ENCODE assay signal across 9 mouse cellular contexts in genomic region chr7:143123876-143124669, GRCm38 (mm10). TPM values are rescaled to one million over a fixed set of nuclear protein-coding genes. Genes with fewer than 3 reads are reported as not detected.
DNase-seq lines count a peak whose midpoint lies in the region; ATAC-seq and TF ChIP-seq lines count a peak whose summit lies in the region.
"Had no signal": no experiment of that assay in that cellular context is flagged by ENCODE, and none has a peak within 500 bp of the region (broad histone marks: within the 10 kb centered on the region; RNA-seq: fewer than 3 reads in every experiment).

No protein-coding gene starts in this region.

- H3K36me3 ChIP-seq in hindbrain, postnatal 0 days (ENCODE audit: insufficient read depth, low read length), result no peaks in the 10 kb centered on the region
- no peaks in the 10 kb centered on the region for H3K36me3 ChIP-seq in lung, embryonic 14.5 days (ENCODE audit: insufficient read depth)

- ATAC-seq in hindbrain, postnatal 0 days, result peak; percentile 70
- ATAC-seq in lung, embryonic 14.5 days (ENCODE audit: insufficient read depth), result peak; percentile 86

- no peak overlapping the region for H3K9ac ChIP-seq in hindbrain, postnatal 0 days (replicated peaks; ENCODE audit: low read length)
- H3K9ac ChIP-seq in lung, embryonic 14.5 days, result no peak overlapping the region

- H3K9me3 ChIP-seq in hindbrain, postnatal 0 days (ENCODE audit: low read length), result no peaks in the 10 kb centered on the region
- no peaks in the 10 kb centered on the region for H3K9me3 ChIP-seq in lung, embryonic 14.5 days (ENCODE audit: low read depth, low read length)
- H3K9me3 ChIP-seq: megakaryocyte, embryonic 14.5 days had no signal

- H3K4me3 ChIP-seq in hindbrain, postnatal 0 days (ENCODE audit: low read length), result no peak overlapping the region
- no peak overlapping the region for H3K4me3 ChIP-seq in lung, embryonic 14.5 days (ENCODE audit: low read depth, low read length)
- H3K4me3 ChIP-seq: megakaryocyte, embryonic 14.5 days had no signal

- no peak overlapping the region for H3K27ac ChIP-seq in hindbrain, postnatal 0 days
- peak overlapping the region; percentile 83 for H3K27ac ChIP-seq in lung, embryonic 14.5 days (ENCODE audit: low read depth)

- TF ChIP-seq POLR2A in brain, embryonic 14.5 days (IDR thresholded peaks at IDR 0.05; ENCODE audit: borderline replicate concordance, extremely low read depth, insufficient read depth, insufficient read length, poor library complexity, severe bottlenecking), result no peak

- peak; percentile 25 for DNase-seq in 3134 (ENCODE audit: extremely low read depth, insufficient read length, low spot score)
- DNase-seq in brain, embryonic 14.5 days (ENCODE audit: low read depth), result peak; percentile 65
- peak; percentile 44 to 73 for DNase-seq in gastrocnemius, adult 8-10 months (ENCODE audit: low spot score in 2 of 2)
- peak; percentile 72 for DNase-seq in hindbrain, postnatal 0 days (ENCODE audit: low spot score)
- DNase-seq in lung, embryonic 14.5 days, result peak; percentile 75
- no peak for DNase-seq in thymus, postnatal 10 days (ENCODE audit: low spot score in 2 of 2)
- DNase-seq in left cerebral cortex, adult 11 months (ENCODE audit: low spot score), result no peak
- DNase-seq in left cerebral cortex, adult 8-10 months (ENCODE audit: low spot score in 2 of 2), result no peak

- 0 out of 2 replicates have a peak, but pooled peaks cover 6% of the 10 kb centered on the region for H3K4me1 ChIP-seq in hindbrain, postnatal 0 days (ENCODE audit: insufficient read depth, low read length)
- peaks cover 11% of the 10 kb centered on the region for H3K4me1 ChIP-seq in lung, embryonic 14.5 days (ENCODE audit: insufficient read depth)

- no peaks in the 10 kb centered on the region for H3K27me3 ChIP-seq in hindbrain, postnatal 0 days (ENCODE audit: insufficient read depth, low read length)
- no peaks in the 10 kb centered on the region for H3K27me3 ChIP-seq in lung, embryonic 14.5 days (ENCODE audit: insufficient read depth, low read length)

- WGBS in hindbrain, postnatal 0 days, result 13% methylated on average over 6 of the region's 6 CpGs
- 11% methylated on average over 6 of the region's 6 CpGs for WGBS in lung, embryonic 14.5 days

- H3K4me2 ChIP-seq in hindbrain, postnatal 0 days (ENCODE audit: low read depth, low read length), result no peak overlapping the region
- no peak overlapping the region for H3K4me2 ChIP-seq in lung, embryonic 14.5 days

- no peak for TF ChIP-seq CTCF in brain, embryonic 14.5 days (IDR thresholded peaks at IDR 0.05; ENCODE audit: borderline replicate concordance, extremely low read depth, insufficient read depth, insufficient read length)
- no peak for TF ChIP-seq CTCF in hindbrain, postnatal 0 days (IDR thresholded peaks at IDR 0.05; ENCODE audit: low read depth)
- no peak for TF ChIP-seq CTCF in lung, embryonic 14.5 days (IDR thresholded peaks at IDR 0.05; ENCODE audit: low read depth)

RNA-seq across cellular contexts. Expression of gene Kcnq1, which starts 17.9 kb away (rescaled TPM):
- 0.95 and 1.2 TPM in 2 replicates for polyA plus RNA-seq in brain, embryonic 14.5 days (2012; rRNA removed)
- under 1 TPM; 0.20 to 0.48 (median 0.34) TPM for total RNA-seq in gastrocnemius, adult 8-10 months (2022)
- total RNA-seq in hindbrain, postnatal 0 days (2014; rRNA removed), result 1.2 and 1.9 TPM in 2 replicates
- 1.1 and 1.4 TPM in 2 replicates for polyA plus RNA-seq in hindbrain, postnatal 0 days (2015; fragmentation: Nextera tagmentation; extraction: Ambion mirVana)
- polyA plus RNA-seq in lung, embryonic 14.5 days (2014; fragmentation: Nextera tagmentation; extraction: Ambion mirVana), result 5.3 and 6.5 TPM in 2 replicates
- total RNA-seq in left cerebral cortex, adult 8-10 months (2022), result 1 to 10 TPM in 2 of 4 experiments, under 1 TPM in 2; 0.21 to 1.1 (median 0.86) TPM

RNA-seq across cellular contexts. Expression of gene Trpm5, which starts 29.6 kb away (rescaled TPM):
- 2.8 and 3.1 TPM in 2 replicates for polyA plus RNA-seq in brain, embryonic 14.5 days (2012; rRNA removed)
- not detected for total RNA-seq in gastrocnemius, adult 8-10 months (2022)
- 2.1 and 3.0 TPM in 2 replicates for total RNA-seq in hindbrain, postnatal 0 days (2014; rRNA removed)
- 2.0 and 2.6 TPM in 2 replicates for polyA plus RNA-seq in hindbrain, postnatal 0 days (2015; fragmentation: Nextera tagmentation; extraction: Ambion mirVana)
- polyA plus RNA-seq in lung, embryonic 14.5 days (2014; fragmentation: Nextera tagmentation; extraction: Ambion mirVana), result 4.7 and 5.7 TPM in 2 replicates
- total RNA-seq in left cerebral cortex, adult 8-10 months (2022), result not detected

RNA-seq across cellular contexts. Expression of gene Tssc4, which starts 55.0 kb away (rescaled TPM):
- polyA plus RNA-seq in brain, embryonic 14.5 days (2012; rRNA removed), result 99.9 and 164 TPM in 2 replicates
- 1 to 10 TPM; 7.1 to 8.3 (median 7.6) TPM for total RNA-seq in gastrocnemius, adult 8-10 months (2022)
- total RNA-seq in hindbrain, postnatal 0 days (2014; rRNA removed), result 106 and 118 TPM in 2 replicates
- polyA plus RNA-seq in hindbrain, postnatal 0 days (2015; fragmentation: Nextera tagmentation; extraction: Ambion mirVana), result 101 and 102 TPM in 2 replicates
- 65.2 and 75.6 TPM in 2 replicates for polyA plus RNA-seq in lung, embryonic 14.5 days (2014; fragmentation: Nextera tagmentation; extraction: Ambion mirVana)
- 10 to 100 TPM; 37.0 to 42.1 (median 39.8) TPM for total RNA-seq in left cerebral cortex, adult 8-10 months (2022)

Comparison
In these comparisons a context has a peak if more than half of its experiments do, and no peak if none do; other contexts are left out.
1. DNase-seq: peak in 3134 (single experiment), brain, embryonic 14.5 days (single experiment), gastrocnemius, adult 8-10 months (2 of 2), hindbrain, postnatal 0 days (single experiment) and lung, embryonic 14.5 days (single experiment); none in thymus, postnatal 10 days (0 of 2), left cerebral cortex, adult 11 months (single experiment) and left cerebral cortex, adult 8-10 months (0 of 2).
2. RNA of gene Tssc4, which starts 55.0 kb away (total RNA-seq): 106 to 118 TPM in hindbrain, postnatal 0 days and 37.0 to 42.1 TPM in left cerebral cortex, adult 8-10 months; 7.1 to 8.3 TPM in gastrocnemius, adult 8-10 months; every median in the first group is over 4 times any median in the second.